Mouse (Mus musculus): ENCODE measurements around the gene Rapgef1. TPM values are rescaled to one million over a fixed set of nuclear protein-coding genes. Genes with fewer than 3 reads are reported as not detected.

Rapgef1 gene
- total RNA-seq, 1 experiment = 48.5 TPM

DNA sequence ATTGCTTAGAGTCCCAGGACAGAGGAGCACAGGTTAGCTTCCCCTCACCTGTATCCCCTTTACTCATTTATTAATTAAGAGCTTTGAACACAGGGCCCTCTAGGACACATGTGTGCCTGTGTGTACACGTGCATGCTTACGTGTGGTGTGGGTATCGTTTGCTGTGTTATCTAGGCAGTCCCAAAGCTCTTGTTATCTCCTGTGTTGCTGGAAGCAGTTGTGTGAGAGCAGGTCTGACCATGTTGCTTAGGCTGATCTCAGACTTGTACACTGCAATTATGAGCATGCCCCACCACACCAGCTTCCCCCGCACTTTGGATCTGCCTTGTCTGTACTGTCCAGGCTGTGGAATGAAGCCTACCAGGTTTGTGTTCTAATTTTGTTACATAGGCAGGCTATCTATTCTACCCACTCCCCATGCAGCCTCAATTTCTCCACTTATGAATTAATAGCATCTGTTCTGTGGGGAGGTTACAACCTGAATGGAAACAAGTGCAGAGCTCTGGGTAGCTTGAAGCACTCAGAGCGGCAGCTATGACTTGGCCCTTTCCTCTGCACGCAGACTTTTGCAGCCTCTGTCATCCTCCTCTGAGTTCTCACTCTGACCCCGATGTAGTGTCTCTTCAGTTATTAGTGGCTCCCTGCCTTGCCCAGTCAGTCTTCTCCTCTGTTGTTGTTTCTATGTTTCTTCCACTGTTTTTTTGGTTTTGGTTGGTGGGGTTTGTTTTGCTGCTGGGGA is 63.9 kb downstream of the Rapgef1 start:
- Histone ChIP-seq H3K27ac (ENCODE audit: insufficient read depth, low read depth, low read length, poor library complexity, severe bottlenecking) (no peak overlapping the region), H3K9me3 (ENCODE audit: control insufficient read depth, insufficient read depth, low read depth, low read length) (no peaks in the 10 kb centered on the region), H3K4me3 (ENCODE audit: insufficient read depth in 1 of 2, low read depth in 1 of 2, low read length in 2 of 2, poor library complexity in 1 of 2, severe bottlenecking in 1 of 2) (no peak overlapping the region), H3K36me3 (ENCODE audit: control insufficient read depth, insufficient read depth, low read length, poor library complexity, severe bottlenecking) (peaks cover 15% of the 10 kb centered on the region), H3K9ac (ENCODE audit: insufficient read depth, low read depth, low read length, poor library complexity, severe bottlenecking) (no peak overlapping the region), H3K4me1 (ENCODE audit: control insufficient read depth in 2 of 2, insufficient read depth in 2 of 2, low read length in 2 of 2, poor library complexity in 1 of 2) (peaks cover 0 to 7% of the 10 kb centered on the region in 2 experiments; a peak in 1 of 4 replicates)
- no peak for TF ChIP-seq ZNF384 (IDR thresholded peaks at IDR 0.05; ENCODE audit: low read depth, low read length)
- no peak for TF ChIP-seq HCFC1 (IDR thresholded peaks at IDR 0.05; ENCODE audit: borderline replicate concordance, insufficient read depth, low read length)
- no peak for TF ChIP-seq ZC3H11A (IDR thresholded peaks at IDR 0.05; ENCODE audit: borderline replicate concordance, low read depth, low read length)
- no peak for TF ChIP-seq MAFK (IDR thresholded peaks at IDR 0.05; ENCODE audit: insufficient read depth, low read depth, low read length)
- no peak for TF ChIP-seq CHD2 (IDR thresholded peaks at IDR 0.05; ENCODE audit: low read depth, low read length)
- DNase-seq (ENCODE audit: low read depth, low spot score) = no peak
- in situ Hi-C loops (cut with MboI; ENCODE audit: low sequenced_read_pairs in 2 of 2, unreplicated experiment in 2 of 2) = no loop called here

DNA sequence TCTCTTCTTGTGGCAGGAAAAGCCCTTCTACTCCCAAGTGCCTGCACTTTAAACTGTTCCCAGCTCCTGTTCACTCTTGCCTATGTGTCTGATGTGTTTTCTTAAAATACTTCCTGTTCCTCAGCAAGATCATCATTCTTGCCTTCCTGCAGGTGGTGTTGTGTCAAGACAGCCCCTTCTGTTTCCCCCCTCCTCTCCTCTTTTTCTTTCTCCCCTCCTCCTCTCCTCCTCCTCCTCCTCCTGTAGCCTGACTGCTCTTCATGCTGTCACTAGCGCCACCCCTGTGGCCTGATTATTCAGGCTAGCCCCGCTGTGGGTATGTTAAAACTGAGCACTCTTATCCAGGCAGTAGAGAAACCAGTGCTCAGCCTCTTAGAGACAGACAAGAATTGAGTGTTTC is 65.0 kb downstream of the Rapgef1 start:
- in situ Hi-C loops (cut with MboI; ENCODE audit: low sequenced_read_pairs in 2 of 2, unreplicated experiment in 2 of 2) = no loop called here
- Histone ChIP-seq H3K36me3 (ENCODE audit: control insufficient read depth, insufficient read depth, low read length, poor library complexity, severe bottlenecking) (peaks cover 16% of the 10 kb centered on the region), H3K9ac (ENCODE audit: insufficient read depth, low read depth, low read length, poor library complexity, severe bottlenecking) (no peak overlapping the region), H3K9me3 (ENCODE audit: control insufficient read depth, insufficient read depth, low read depth, low read length) (no peaks in the 10 kb centered on the region), H3K27ac (ENCODE audit: insufficient read depth, low read depth, low read length, poor library complexity, severe bottlenecking) (no peak overlapping the region), H3K4me3 (ENCODE audit: insufficient read depth in 1 of 2, low read depth in 1 of 2, low read length in 2 of 2, poor library complexity in 1 of 2, severe bottlenecking in 1 of 2) (no peak overlapping the region), H3K4me1 (ENCODE audit: control insufficient read depth in 2 of 2, insufficient read depth in 2 of 2, low read length in 2 of 2, poor library complexity in 1 of 2) (peaks cover 0 to 5% of the 10 kb centered on the region in 2 experiments; a peak in 1 of 4 replicates)
- no peak for DNase-seq (ENCODE audit: low read depth, low spot score)
- TF ChIP-seq HCFC1 (IDR thresholded peaks at IDR 0.05; ENCODE audit: borderline replicate concordance, insufficient read depth, low read length) (no peak), CHD2 (IDR thresholded peaks at IDR 0.05; ENCODE audit: low read depth, low read length) (no peak), ZNF384 (IDR thresholded peaks at IDR 0.05; ENCODE audit: low read depth, low read length) (no peak)

GRCm38 (mm10) chr2:29689014-29689413 is 69.5 kb downstream of the Rapgef1 start:
- no peak overlapping the region for H3K9ac ChIP-seq (ENCODE audit: insufficient read depth, low read depth, low read length, poor library complexity, severe bottlenecking)
- no peak overlapping the region for H3K27ac ChIP-seq (ENCODE audit: insufficient read depth, low read depth, low read length, poor library complexity, severe bottlenecking)
- no peaks in the 10 kb centered on the region for H3K9me3 ChIP-seq (ENCODE audit: control insufficient read depth, insufficient read depth, low read depth, low read length)
- in situ Hi-C loops (cut with MboI; ENCODE audit: low sequenced_read_pairs in 2 of 2, unreplicated experiment in 2 of 2) = no loop called here
- H3K4me1 ChIP-seq (ENCODE audit: control insufficient read depth in 2 of 2, insufficient read depth in 2 of 2, low read length in 2 of 2, poor library complexity in 1 of 2) = peaks cover 5 to 15% of the 10 kb centered on the region in 2 experiments; a peak in 3 of 4 replicates
- TF ChIP-seq CHD2 (IDR thresholded peaks at IDR 0.05; ENCODE audit: low read depth, low read length) (no peak), ZNF384 (IDR thresholded peaks at IDR 0.05; ENCODE audit: low read depth, low read length) (no peak), ZC3H11A (IDR thresholded peaks at IDR 0.05; ENCODE audit: borderline replicate concordance, low read depth, low read length) (no peak), HCFC1 (IDR thresholded peaks at IDR 0.05; ENCODE audit: borderline replicate concordance, insufficient read depth, low read length) (no peak), MAFK (IDR thresholded peaks at IDR 0.05; ENCODE audit: insufficient read depth, low read depth, low read length) (no peak)
- no peak for DNase-seq (ENCODE audit: low read depth, low spot score)
- H3K4me3 ChIP-seq (ENCODE audit: insufficient read depth in 1 of 2, low read depth in 1 of 2, low read length in 2 of 2, poor library complexity in 1 of 2, severe bottlenecking in 1 of 2) = no peak overlapping the region
- peaks cover 20% of the 10 kb centered on the region; the same call in 1 of the 2 replicates for H3K36me3 ChIP-seq (ENCODE audit: control insufficient read depth, insufficient read depth, low read length, poor library complexity, severe bottlenecking)

GRCm38 (mm10) chr2:29689495-29689894 is 70.0 kb downstream of the Rapgef1 start:
- peaks cover 20% of the 10 kb centered on the region; the same call in 1 of the 2 replicates for H3K36me3 ChIP-seq (ENCODE audit: control insufficient read depth, insufficient read depth, low read length, poor library complexity, severe bottlenecking)
- H3K27ac ChIP-seq (ENCODE audit: insufficient read depth, low read depth, low read length, poor library complexity, severe bottlenecking) = no peak overlapping the region
- no peak overlapping the region for H3K9ac ChIP-seq (ENCODE audit: insufficient read depth, low read depth, low read length, poor library complexity, severe bottlenecking)
- no peak for DNase-seq (ENCODE audit: low read depth, low spot score)
- H3K9me3 ChIP-seq (ENCODE audit: control insufficient read depth, insufficient read depth, low read depth, low read length) = no peaks in the 10 kb centered on the region
- in situ Hi-C loops (cut with MboI; ENCODE audit: low sequenced_read_pairs in 2 of 2, unreplicated experiment in 2 of 2) = no loop called here
- no peak overlapping the region for H3K4me3 ChIP-seq (ENCODE audit: insufficient read depth in 1 of 2, low read depth in 1 of 2, low read length in 2 of 2, poor library complexity in 1 of 2, severe bottlenecking in 1 of 2)
- TF ChIP-seq ZNF384 (IDR thresholded peaks at IDR 0.05; ENCODE audit: low read depth, low read length) (no peak), HCFC1 (IDR thresholded peaks at IDR 0.05; ENCODE audit: borderline replicate concordance, insufficient read depth, low read length) (no peak), MAFK (IDR thresholded peaks at IDR 0.05; ENCODE audit: insufficient read depth, low read depth, low read length) (no peak), ZC3H11A (IDR thresholded peaks at IDR 0.05; ENCODE audit: borderline replicate concordance, low read depth, low read length) (no peak), CHD2 (IDR thresholded peaks at IDR 0.05; ENCODE audit: low read depth, low read length) (no peak)
- H3K4me1 ChIP-seq (ENCODE audit: control insufficient read depth in 2 of 2, insufficient read depth in 2 of 2, low read length in 2 of 2, poor library complexity in 1 of 2) = peaks cover 5 to 13% of the 10 kb centered on the region in 2 experiments; a peak in 3 of 4 replicates

Measured in ES-E14 (cell line).